Comparison of ENCODE assay signal across 8 mouse cellular contexts in genomic region chr15:40130880-40131478, GRCm38 (mm10). TPM values are rescaled to one million over a fixed set of nuclear protein-coding genes. Genes with fewer than 3 reads are reported as not detected.
A peak's percentile ranks its signal among the peaks of the same experiment; 100 is the strongest.
DNase-seq lines count a peak whose midpoint lies in the region; ATAC-seq and TF ChIP-seq lines count a peak whose summit lies in the region.

No protein-coding gene starts in this region.

- H3K27me3 ChIP-seq in ES-Bruce4 (ENCODE audit: control insufficient read depth, insufficient read depth, low read length, poor library complexity, severe bottlenecking) = no peaks in the 10 kb centered on the region
- H3K27me3 ChIP-seq in forebrain, embryonic 10.5 days (ENCODE audit: poor library complexity, severe bottlenecking) = no peaks in the 10 kb centered on the region
- no peaks in the 10 kb centered on the region for H3K27me3 ChIP-seq in heart, embryonic 16.5 days (ENCODE audit: control insufficient read depth, insufficient read depth, low read length)
- H3K27me3 ChIP-seq in lung, postnatal 0 days (replicated peaks; ENCODE audit: insufficient read depth, low read length) = no peaks in the 10 kb centered on the region

- H3K4me1 ChIP-seq in ES-Bruce4 (ENCODE audit: control insufficient read depth, insufficient read depth, low read length) = no peaks in the 10 kb centered on the region
- 0 out of 2 replicates have a peak, but pooled peaks cover 3% of the 10 kb centered on the region for H3K4me1 ChIP-seq in forebrain, embryonic 10.5 days
- peaks cover 7% of the 10 kb centered on the region; the same call in 1 of the 2 replicates for H3K4me1 ChIP-seq in heart, embryonic 16.5 days (ENCODE audit: control insufficient read depth, insufficient read depth, low read length)
- H3K4me1 ChIP-seq in lung, postnatal 0 days (ENCODE audit: insufficient read depth, low read depth, low read length) = no peaks in the 10 kb centered on the region

- DNase-seq in brain, adult 2 months (ENCODE audit: low read depth, low spot score) = peak; percentile 87
- DNase-seq in forebrain, embryonic 10.5 days (ENCODE audit: extremely low spot score, low spot score) = peak; percentile 79
- DNase-seq in layer of hippocampus, adult 18-20 months (ENCODE audit: low spot score in 2 of 2) = peak; percentile 35 to 85
- DNase-seq in lung, postnatal 0 days (ENCODE audit: low spot score) = peak; percentile 77
- peak; percentile 41 for DNase-seq in retina, adult 2 months (ENCODE audit: low read depth, low spot score)
- peak; percentile 88 for DNase-seq in thymus, postnatal 4 days

- WGBS in forebrain, embryonic 10.5 days = 27% methylated on average over 15 of the region's 15 CpGs
- WGBS in heart, embryonic 16.5 days = 16% methylated on average over 15 of the region's 15 CpGs
- 25% methylated on average over 15 of the region's 15 CpGs for WGBS in lung, postnatal 0 days

- TF ChIP-seq CTCF in ES-Bruce4 (IDR thresholded peaks at IDR 0.05; ENCODE audit: low read depth, low read length) = peak; percentile 82
- peak; percentile 97 for TF ChIP-seq CTCF in lung, postnatal 0 days (IDR thresholded peaks at IDR 0.05)

- 0 out of 2 replicates have a peak, but pooled peaks have one; percentile 28 for ATAC-seq in heart, embryonic 16.5 days (replicated peaks; ENCODE audit: extremely low read depth, insufficient read depth, low FRiP score)
- ATAC-seq in lung, postnatal 0 days = no peak; the same call in 1 of the 2 replicates

- H3K4me3 ChIP-seq in ES-Bruce4 (ENCODE audit: low read depth, low read length) = no peak overlapping the region
- no peak overlapping the region for H3K4me3 ChIP-seq in forebrain, embryonic 10.5 days
- H3K4me3 ChIP-seq in heart, embryonic 16.5 days (ENCODE audit: low read length) = no peak overlapping the region
- H3K4me3 ChIP-seq in lung, postnatal 0 days (ENCODE audit: low read depth, low read length) = no peak overlapping the region

- TF ChIP-seq EP300 in ES-Bruce4 (IDR thresholded peaks at IDR 0.05; ENCODE audit: insufficient read depth, low read depth, low read length) = no peak
- no peak for TF ChIP-seq EP300 in lung, postnatal 0 days (IDR thresholded peaks at IDR 0.05)

- no peaks in the 10 kb centered on the region for H3K9me3 ChIP-seq in ES-Bruce4 (replicated peaks; ENCODE audit: control insufficient read depth, insufficient read depth, low read length, poor library complexity, severe bottlenecking)
- H3K9me3 ChIP-seq in forebrain, embryonic 10.5 days = no peaks in the 10 kb centered on the region
- H3K9me3 ChIP-seq in heart, embryonic 16.5 days (replicated peaks; ENCODE audit: control insufficient read depth, low read length) = no peaks in the 10 kb centered on the region
- H3K9me3 ChIP-seq in lung, postnatal 0 days (ENCODE audit: low read length) = no peaks in the 10 kb centered on the region

- H3K4me2 ChIP-seq in heart, embryonic 16.5 days (ENCODE audit: low read depth, low read length) = peak overlapping the region; percentile 44; the same call in 1 of the 2 replicates
- H3K4me2 ChIP-seq in lung, postnatal 0 days (replicated peaks; ENCODE audit: low read depth, low read length) = no peak overlapping the region

- no peak for TF ChIP-seq POLR2A in ES-Bruce4 (IDR thresholded peaks at IDR 0.05; ENCODE audit: insufficient read depth, low read length)

- no peaks in the 10 kb centered on the region for H3K36me3 ChIP-seq in ES-Bruce4 (ENCODE audit: control insufficient read depth, insufficient read depth, low read length, poor library complexity, severe bottlenecking)
- no peaks in the 10 kb centered on the region for H3K36me3 ChIP-seq in forebrain, embryonic 10.5 days (replicated peaks)
- no peaks in the 10 kb centered on the region for H3K36me3 ChIP-seq in heart, embryonic 16.5 days (ENCODE audit: control insufficient read depth, insufficient read depth)
- H3K36me3 ChIP-seq in lung, postnatal 0 days (ENCODE audit: insufficient read depth, low read length) = no peaks in the 10 kb centered on the region

- no peak overlapping the region for H3K27ac ChIP-seq in ES-Bruce4 (ENCODE audit: insufficient read depth, low read length)
- no peak overlapping the region for H3K27ac ChIP-seq in forebrain, embryonic 10.5 days
- no peak overlapping the region for H3K27ac ChIP-seq in heart, embryonic 16.5 days (ENCODE audit: low read length)
- no peak overlapping the region for H3K27ac ChIP-seq in lung, postnatal 0 days (ENCODE audit: low read length)

- H3K9ac ChIP-seq in ES-Bruce4 (ENCODE audit: low read depth, poor library complexity, severe bottlenecking) = no peak overlapping the region
- H3K9ac ChIP-seq in heart, embryonic 16.5 days (ENCODE audit: low read length) = no peak overlapping the region
- no peak overlapping the region for H3K9ac ChIP-seq in lung, postnatal 0 days (replicated peaks; ENCODE audit: low read depth)

RNA-seq across cellular contexts. Expression of gene 9330182O14Rik, which starts 3.2 kb away (rescaled TPM):
- not detected in 2 replicates for polyA plus RNA-seq in ES-Bruce4 (2011; ENCODE audit: insufficient read depth, insufficient read length, low read depth, missing spikeins)
- polyA plus RNA-seq in forebrain, embryonic 10.5 days (2016; fragmentation: Nextera tagmentation; extraction: Ambion mirVana) = not detected in 2 replicates
- not detected in 2 replicates for polyA plus RNA-seq in heart, embryonic 16.5 days (2015; fragmentation: Nextera tagmentation; extraction: Ambion mirVana)
- total RNA-seq in layer of hippocampus, adult 18-20 months (2021) = not detected
- polyA plus RNA-seq in lung, postnatal 0 days (2015; fragmentation: Nextera tagmentation; extraction: Ambion mirVana) = not detected in 2 replicates
